13 mouse cellular contexts compared by ENCODE assay signal in the genomic region with DNA sequence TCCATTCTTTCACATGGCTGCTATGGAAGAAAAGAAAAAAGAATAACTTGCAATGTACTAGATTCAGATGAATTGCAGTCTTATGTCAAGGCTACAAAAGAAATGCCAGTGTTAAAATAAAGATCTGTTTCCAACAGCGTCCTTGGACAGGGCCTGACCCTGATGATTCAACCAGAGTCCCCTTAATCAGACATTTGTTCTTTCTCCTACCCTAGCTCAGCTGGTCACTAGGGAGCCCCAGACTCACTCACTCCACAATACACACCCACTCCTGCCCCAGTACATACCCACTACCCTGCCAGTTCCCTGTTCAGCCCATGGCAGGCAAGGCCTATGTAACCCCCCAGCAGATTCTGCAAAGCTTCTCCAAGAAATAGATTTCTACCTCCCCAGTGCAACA.
DNase-seq lines count a peak whose midpoint lies in the region.
"Had no signal": no experiment of that assay in that cellular context is flagged by ENCODE, and none has a peak within 500 bp of the region (broad histone marks: within the 10 kb centered on the region; RNA-seq: fewer than 3 reads in every experiment).

No protein-coding gene starts in this region.

- DNase-seq in adrenal gland, adult (ENCODE audit: inconsistent age in 2 of 2, low spot score in 1 of 2): peak; percentile 75 to 88
- peak; percentile 76 for DNase-seq in adrenal gland, adult 2 months
- DNase-seq in adrenal gland, postnatal 14 days: peak; percentile 48
- DNase-seq in Muller cell, postnatal 12 days (ENCODE audit: inconsistent ontology term): no peak
- no peak for DNase-seq in spleen, postnatal 36 days (ENCODE audit: low spot score in 2 of 2)
- no peak for DNase-seq in right cerebral cortex, postnatal 36 days (ENCODE audit: low spot score in 2 of 2)
- DNase-seq: B cell, adult 2 months; cerebellum, adult 11 months; cerebellum, adult 2 months; cerebellum, postnatal 36 days; embryo, embryonic 11 days; gastrocnemius, postnatal 36 days; kidney, adult 2 months had no signal

Comparison
In these comparisons a context has a peak if more than half of its experiments do, and no peak if none do; other contexts are left out.
1. DNase-seq: peak in adrenal gland, adult (2 of 2), adrenal gland, adult 2 months (single experiment) and adrenal gland, postnatal 14 days (single experiment); none in Muller cell, postnatal 12 days (single experiment), spleen, postnatal 36 days (0 of 2) and right cerebral cortex, postnatal 36 days (0 of 2).